Mouse (Mus musculus) WW6 (cell line): ENCODE results near the gene Ttc33.

Experiments used
- DNase-seq: peaks from one replicate; pipeline ENCODE4 v3.0.0-alpha.2; 2013; ENCODE audit warnings: low read depth, low spot score

The Ttc33 gene

GRCm38 (mm10) chr15:5185366-5186292, at the start of gene Ttc33:
Gene Ttc33, plus strand, starts transcription at chr15:5185525.
- peak; percentile 39 for DNase-seq

GRCm38 (mm10) chr15:5138021-5138856, 47.1 kb upstream of the Ttc33 start:
- DNase-seq: no peak

- no peak for DNase-seq
Measured at GRCm38 (mm10) chr15:5139366-5139765, 46.0 kb upstream of the Ttc33 start.

GRCm38 (mm10) chr15:5139863-5140262, 45.5 kb upstream of the Ttc33 start:
- DNase-seq: no peak

GRCm38 (mm10) chr15:5140357-5140756, 45.0 kb upstream of the Ttc33 start:
- DNase-seq: no peak

- no peak for DNase-seq
Measured at GRCm38 (mm10) chr15:5142047-5142446, 43.3 kb upstream of the Ttc33 start.

GRCm38 (mm10) chr15:5142714-5143113, 42.6 kb upstream of the Ttc33 start:
- DNase-seq: no peak

GRCm38 (mm10) chr15:5143361-5144020, 41.8 kb upstream of the Ttc33 start, which contains the start of gene Prkaa1:
Gene Prkaa1, plus strand, starts transcription at chr15:5143861.
- no peak for DNase-seq

- no peak for DNase-seq
Measured at GRCm38 (mm10) chr15:5144021-5144778, 41.1 kb upstream of the Ttc33 start.

GRCm38 (mm10) chr15:5145196-5145945, 40.0 kb upstream of the Ttc33 start:
- no peak for DNase-seq

GRCm38 (mm10) chr15:5149187-5149586, 36.1 kb upstream of the Ttc33 start:
- DNase-seq: no peak

GRCm38 (mm10) chr15:5152171-5152570, 33.2 kb upstream of the Ttc33 start:
- no peak for DNase-seq

GRCm38 (mm10) chr15:5154621-5155020, 30.7 kb upstream of the Ttc33 start:
- no peak for DNase-seq

GRCm38 (mm10) chr15:5155093-5155492, 30.2 kb upstream of the Ttc33 start:
- no peak for DNase-seq

GRCm38 (mm10) chr15:5156355-5156754, 29.0 kb upstream of the Ttc33 start:
- no peak for DNase-seq

GRCm38 (mm10) chr15:5157386-5157785, 27.9 kb upstream of the Ttc33 start:
- no peak for DNase-seq

GRCm38 (mm10) chr15:5158827-5159226, 26.5 kb upstream of the Ttc33 start:
- no peak for DNase-seq

GRCm38 (mm10) chr15:5165121-5165773, 20.1 kb upstream of the Ttc33 start:
- DNase-seq: no peak

GRCm38 (mm10) chr15:5173217-5173820, 12.0 kb upstream of the Ttc33 start:
- no peak for DNase-seq
